In the genomic region with DNA sequence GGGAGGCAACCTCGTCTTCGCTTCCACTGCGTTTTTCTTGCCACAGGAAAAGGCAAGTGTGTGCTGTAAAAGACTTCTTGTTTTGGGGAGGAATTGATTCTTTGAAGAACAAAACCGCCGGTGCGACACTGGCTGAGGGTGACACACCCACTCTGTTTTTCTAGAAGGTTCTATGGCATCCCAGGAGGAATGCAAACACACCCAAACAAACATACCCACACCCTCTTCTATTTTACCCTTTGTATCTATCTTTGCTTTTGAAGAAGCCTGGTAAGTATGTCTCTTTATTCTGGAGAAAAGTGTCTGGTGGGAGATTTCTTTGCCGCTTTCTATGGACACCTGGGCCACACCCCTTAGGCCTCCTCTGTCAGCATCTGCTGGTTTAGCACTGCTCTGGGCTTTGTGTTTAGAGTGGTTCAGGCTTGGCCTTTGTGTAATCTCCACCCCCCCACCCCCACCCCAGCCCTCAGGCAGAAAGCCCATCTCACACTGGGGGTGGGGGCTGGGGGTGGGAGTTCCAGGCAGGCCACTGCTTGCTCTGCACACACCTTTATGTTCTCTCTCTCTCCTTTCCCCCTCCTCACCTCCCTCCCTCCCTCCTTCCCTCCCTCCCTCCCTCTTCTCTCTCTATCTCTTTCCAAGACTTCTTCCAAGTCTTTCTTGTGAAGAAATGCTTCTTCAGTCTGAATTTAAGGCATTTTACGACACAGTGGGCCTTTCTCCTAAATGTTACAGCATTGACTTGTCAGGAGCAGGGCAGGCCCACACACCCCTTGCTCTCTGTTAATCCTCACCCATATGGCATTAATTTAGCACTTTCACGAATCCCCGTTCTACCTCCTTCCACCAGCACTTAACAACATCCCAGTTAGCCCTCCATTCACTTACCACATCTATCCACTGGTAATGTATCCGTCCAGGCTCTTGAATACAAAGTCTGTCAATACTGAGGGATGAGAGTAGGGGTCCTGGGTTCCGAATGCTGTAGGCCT, we compare ENCODE assay signal across 13 mouse cellular contexts.
DNase-seq lines count a peak whose midpoint lies in the region; ATAC-seq and TF ChIP-seq lines count a peak whose summit lies in the region.
"Had no signal": no experiment of that assay in that cellular context is flagged by ENCODE, and none has a peak within 500 bp of the region (broad histone marks: within the 10 kb centered on the region; RNA-seq: fewer than 3 reads in every experiment).

No protein-coding gene starts in this region.

- H3K27ac ChIP-seq in gastrocnemius, adult 2 months = peak overlapping the region; percentile 58
- H3K27ac ChIP-seq in neural tube, embryonic 13.5 days (replicated peaks) = no peak overlapping the region
- peak overlapping the region; percentile 83 for H3K27ac ChIP-seq in limb, embryonic 10.5 days
- no peak overlapping the region for H3K27ac ChIP-seq in liver, postnatal 0 days (ENCODE audit: low read depth)
- H3K27ac ChIP-seq: liver, embryonic 13.5 days had no signal

- no peaks in the 10 kb centered on the region for H3K9me3 ChIP-seq in neural tube, embryonic 13.5 days
- no peaks in the 10 kb centered on the region for H3K9me3 ChIP-seq in limb, embryonic 10.5 days (replicated peaks)
- no peaks in the 10 kb centered on the region for H3K9me3 ChIP-seq in liver, postnatal 0 days (ENCODE audit: low read length)
- H3K9me3 ChIP-seq: liver, embryonic 13.5 days had no signal

- TF ChIP-seq EP300 in liver, postnatal 0 days (IDR thresholded peaks at IDR 0.05; ENCODE audit: low read depth) = no peak

- H3K36me3 ChIP-seq in neural tube, embryonic 13.5 days = no peaks in the 10 kb centered on the region
- no peaks in the 10 kb centered on the region for H3K36me3 ChIP-seq in limb, embryonic 10.5 days
- no peaks in the 10 kb centered on the region for H3K36me3 ChIP-seq in liver, postnatal 0 days (replicated peaks; ENCODE audit: insufficient read depth, low read length)
- H3K36me3 ChIP-seq: liver, embryonic 13.5 days had no signal

- no peak overlapping the region for H3K4me3 ChIP-seq in gastrocnemius, adult 2 months
- H3K4me3 ChIP-seq in neural tube, embryonic 13.5 days = no peak overlapping the region
- no peak overlapping the region for H3K4me3 ChIP-seq in limb, embryonic 10.5 days
- no peak overlapping the region for H3K4me3 ChIP-seq in liver, postnatal 0 days (ENCODE audit: low read depth, low read length)
- H3K4me3 ChIP-seq: liver, embryonic 13.5 days had no signal

- TF ChIP-seq CTCF in gastrocnemius, adult 2 months (IDR thresholded peaks at IDR 0.05) = no peak
- no peak for TF ChIP-seq CTCF in liver, postnatal 0 days (IDR thresholded peaks at IDR 0.05; ENCODE audit: low read depth)

- no peak overlapping the region for H3K4me2 ChIP-seq in neural tube, embryonic 13.5 days
- no peak overlapping the region for H3K4me2 ChIP-seq in liver, postnatal 0 days (ENCODE audit: low read depth, low read length)
- H3K4me2 ChIP-seq: liver, embryonic 13.5 days had no signal

- 70% methylated on average over 12 of the region's 12 CpGs for WGBS in neural tube, embryonic 13.5 days
- 56% methylated on average over 12 of the region's 12 CpGs for WGBS in limb, embryonic 10.5 days
- 63% methylated on average over 12 of the region's 12 CpGs for WGBS in liver, postnatal 0 days (ENCODE audit: insufficient replicate concordance)

- H3K9ac ChIP-seq in neural tube, embryonic 13.5 days = no peak overlapping the region
- no peak overlapping the region for H3K9ac ChIP-seq in liver, postnatal 0 days (replicated peaks)
- H3K9ac ChIP-seq: forebrain, postnatal 0 days; liver, embryonic 13.5 days had no signal

- no peak for DNase-seq in gastrocnemius, adult 2 months
- no peak for DNase-seq in gastrocnemius, postnatal 4 days (ENCODE audit: low spot score in 2 of 2)
- DNase-seq in neural tube, embryonic 10.5 days (ENCODE audit: extremely low spot score, low spot score) = no peak
- peak; percentile 50 for DNase-seq in limb, embryonic 10.5 days (ENCODE audit: low spot score)
- DNase-seq in liver, postnatal 0 days = no peak
- DNase-seq: adrenal gland, adult 8-10 months; forebrain, postnatal 0 days; kidney, adult 18-20 months; liver, embryonic 13.5 days; thymus, postnatal 36 days had no signal

- 0 out of 2 replicates have a peak, but pooled peaks have one; percentile 37 for ATAC-seq in neural tube, embryonic 13.5 days (ENCODE audit: low read depth)
- no peak for ATAC-seq in erythroblast, adult 5-6 weeks (replicated peaks; ENCODE audit: low FRiP score, poor library complexity, severe bottlenecking)
- ATAC-seq in megakaryocyte, adult 5-6 weeks (ENCODE audit: poor library complexity, severe bottlenecking) = no peak
- ATAC-seq in liver, postnatal 0 days = no peak
- ATAC-seq: forebrain, postnatal 0 days had no signal

- intact Hi-C loops in gastrocnemius, adult 2 months (cut with DNase I) = no loop called here

- H3K4me1 ChIP-seq in neural tube, embryonic 13.5 days (replicated peaks) = peaks cover 19% of the 10 kb centered on the region
- H3K4me1 ChIP-seq in limb, embryonic 10.5 days = peaks cover 41% of the 10 kb centered on the region
- no peaks in the 10 kb centered on the region for H3K4me1 ChIP-seq in liver, postnatal 0 days (ENCODE audit: insufficient read depth)
- H3K4me1 ChIP-seq: liver, embryonic 13.5 days had no signal

- no peaks in the 10 kb centered on the region for H3K27me3 ChIP-seq in neural tube, embryonic 13.5 days
- H3K27me3 ChIP-seq in limb, embryonic 10.5 days (ENCODE audit: low read depth, poor library complexity, severe bottlenecking) = no peaks in the 10 kb centered on the region
- no peaks in the 10 kb centered on the region for H3K27me3 ChIP-seq in liver, postnatal 0 days (ENCODE audit: insufficient read depth, low read length)
- H3K27me3 ChIP-seq: liver, embryonic 13.5 days had no signal

Comparison
In these comparisons a context has a peak if more than half of its experiments do, and no peak if none do; other contexts are left out.
1. H3K27ac ChIP-seq: peak in gastrocnemius, adult 2 months (single experiment) and limb, embryonic 10.5 days (single experiment); none in neural tube, embryonic 13.5 days (single experiment) and liver, postnatal 0 days (single experiment).